In the genomic region with DNA sequence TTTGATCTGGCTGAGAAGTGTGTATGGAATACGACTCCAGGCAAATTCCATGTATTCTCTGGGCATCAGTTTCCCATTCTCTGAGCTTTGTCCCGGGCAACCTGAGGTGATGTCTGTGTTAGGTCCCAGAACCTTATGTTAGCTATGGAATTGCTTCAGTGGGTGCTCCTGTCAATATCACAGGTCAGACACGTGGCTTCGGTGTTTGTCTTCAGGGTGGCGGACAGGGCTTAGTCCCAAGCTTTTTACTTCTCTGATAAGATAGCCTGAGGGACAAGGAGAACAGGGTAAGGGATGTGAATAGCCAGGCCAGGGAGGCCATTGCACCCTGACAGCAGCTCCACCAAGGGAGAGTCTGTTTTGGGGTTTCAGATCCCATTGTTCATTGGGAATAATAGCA, we compare ENCODE assay signal across 1 mouse cellular context.
TF ChIP-seq lines count a peak whose summit lies in the region.

No protein-coding gene starts in this region.

TF ChIP-seq in myocyte, 11 proteins besides CTCF, POLR2A, EP300 and RAD21:
- TF ChIP-seq E2F4 (IDR thresholded peaks at IDR 0.05; ENCODE audit: insufficient read depth) (no peak), TCF12 (IDR thresholded peaks at IDR 0.05; ENCODE audit: insufficient read depth, poor library complexity, severe bottlenecking) (no peak), MYOG (IDR thresholded peaks at IDR 0.05; ENCODE audit: control insufficient read depth in 1 of 3, insufficient read depth in 1 of 3, insufficient read length in 2 of 3, low read depth in 2 of 3) (no peak), MAX (IDR thresholded peaks at IDR 0.05; ENCODE audit: low read depth) (no peak), SRF (IDR thresholded peaks at IDR 0.05; ENCODE audit: control insufficient read depth, insufficient read length, low read depth) (no peak), USF1 (IDR thresholded peaks at IDR 0.05; ENCODE audit: low read depth) (no peak), CEBPB (IDR thresholded peaks at IDR 0.05; ENCODE audit: insufficient read depth, poor library complexity, severe bottlenecking) (no peak), MYOD1 (IDR thresholded peaks at IDR 0.05; ENCODE audit: control insufficient read depth in 1 of 3, insufficient read length in 2 of 3, low read depth in 2 of 3) (no peak), REST (IDR thresholded peaks at IDR 0.05; ENCODE audit: insufficient read depth, insufficient read length) (no peak), POLR2AphosphoS2 (IDR thresholded peaks at IDR 0.05; ENCODE audit: insufficient read length, low read depth) (no peak), TCF3 (IDR thresholded peaks at IDR 0.05; ENCODE audit: insufficient read length, low read depth) (no peak)
